Mouse (Mus musculus): ENCODE measurements around the gene Sorcs2.
"Not testable (repeated sequence)": the region's sequence is repeated elsewhere in the genome, so short reads cannot be mapped to it uniquely, and the experiment has no call there.

Gene Sorcs2

GRCm38 (mm10) chr5:36304299-36304980 is 93.5 kb downstream of the Sorcs2 start:
- DNase-seq (ENCODE audit: low read depth, low spot score): no peak

GRCm38 (mm10) chr5:36301166-36301565 is 96.8 kb downstream of the Sorcs2 start:
- DNase-seq (ENCODE audit: low read depth, low spot score): peak; percentile 62

GRCm38 (mm10) chr5:36298049-36298448 is 99.9 kb downstream of the Sorcs2 start:
- no peak for DNase-seq (ENCODE audit: low read depth, low spot score)

GRCm38 (mm10) chr5:36297246-36297645 is 100.7 kb downstream of the Sorcs2 start:
- no peak for DNase-seq (ENCODE audit: low read depth, low spot score)

GRCm38 (mm10) chr5:36293109-36293900 is 104.6 kb downstream of the Sorcs2 start:
- no peak for DNase-seq (ENCODE audit: low read depth, low spot score)

- no peak for DNase-seq (ENCODE audit: low read depth, low spot score)
These were observed 105.6 kb downstream of the Sorcs2 start for GRCm38 (mm10) chr5:36292321-36292720.

- no peak for DNase-seq (ENCODE audit: low read depth, low spot score)
These were observed 106.7 kb downstream of the Sorcs2 start for GRCm38 (mm10) chr5:36291191-36291590.

GRCm38 (mm10) chr5:36285405-36285804 is 112.5 kb downstream of the Sorcs2 start:
- no peak for DNase-seq (ENCODE audit: low read depth, low spot score)

GRCm38 (mm10) chr5:36279896-36280295 is 118.0 kb downstream of the Sorcs2 start:
- no peak for DNase-seq (ENCODE audit: low read depth, low spot score)

- no peak for DNase-seq (ENCODE audit: low read depth, low spot score)
These were observed 123.1 kb downstream of the Sorcs2 start for GRCm38 (mm10) chr5:36274684-36275394.

- DNase-seq (ENCODE audit: low read depth, low spot score): no peak
These were observed 130.7 kb downstream of the Sorcs2 start for GRCm38 (mm10) chr5:36267194-36267769.

GRCm38 (mm10) chr5:36260862-36261261 is 137.1 kb downstream of the Sorcs2 start:
- DNase-seq (ENCODE audit: low read depth, low spot score): no peak

- DNase-seq (ENCODE audit: low read depth, low spot score): no peak
These were observed 138.2 kb downstream of the Sorcs2 start for GRCm38 (mm10) chr5:36259691-36260124.

- no peak for DNase-seq (ENCODE audit: low read depth, low spot score)
These were observed 139.4 kb downstream of the Sorcs2 start for GRCm38 (mm10) chr5:36258387-36259181.

GRCm38 (mm10) chr5:36257008-36257407 is 140.9 kb downstream of the Sorcs2 start:
- DNase-seq (ENCODE audit: low read depth, low spot score): no peak

GRCm38 (mm10) chr5:36254642-36255516 is 143.1 kb downstream of the Sorcs2 start:
- no peak for DNase-seq (ENCODE audit: low read depth, low spot score)

GRCm38 (mm10) chr5:36252746-36253504 is 145.0 kb downstream of the Sorcs2 start:
- no peak for DNase-seq (ENCODE audit: low read depth, low spot score)

- no peak for DNase-seq (ENCODE audit: low read depth, low spot score)
These were observed 149.9 kb downstream of the Sorcs2 start for GRCm38 (mm10) chr5:36248022-36248421.

GRCm38 (mm10) chr5:36237526-36237925 is 160.4 kb downstream of the Sorcs2 start:
- not testable (repeated sequence) for DNase-seq (ENCODE audit: low read depth, low spot score)

Measured in retina, postnatal 7 days (tissue).